Mouse (Mus musculus): ENCODE measurements at regions not wholly inside any gene's neighbourhood (a gene's known extent, or its start where the extent isn't known, plus 50 kb on each side); places are given as distances from the start of the nearest gene placed in this dataset.

DNA sequence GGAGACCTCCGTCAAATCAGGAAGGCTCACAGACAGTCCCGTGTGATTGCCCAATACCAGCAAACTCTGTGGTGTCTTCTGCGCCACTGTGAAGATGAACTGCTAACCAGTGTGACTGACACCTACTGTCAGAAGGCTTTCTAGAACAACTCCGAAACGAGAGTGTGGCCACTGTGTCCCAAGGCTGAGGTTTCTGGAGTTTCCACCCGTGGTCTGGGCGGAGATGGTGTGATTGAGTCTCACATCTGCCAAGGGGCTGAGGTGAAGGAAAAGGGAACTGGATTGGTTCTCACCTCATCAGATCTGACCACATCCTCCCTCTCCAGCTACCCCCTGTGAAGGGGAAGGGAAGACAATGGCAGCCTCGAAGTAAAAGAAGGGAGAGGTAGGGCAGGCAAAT, 79.6 kb upstream of the 4930412O13Rik start:
- peak; percentile 34 for DNase-seq (ENCODE audit: low spot score)

GRCm38 (mm10) chr2:9804306-9804705, 76.7 kb upstream of the 4930412O13Rik start:
- DNase-seq (ENCODE audit: low spot score), result no peak

DNA sequence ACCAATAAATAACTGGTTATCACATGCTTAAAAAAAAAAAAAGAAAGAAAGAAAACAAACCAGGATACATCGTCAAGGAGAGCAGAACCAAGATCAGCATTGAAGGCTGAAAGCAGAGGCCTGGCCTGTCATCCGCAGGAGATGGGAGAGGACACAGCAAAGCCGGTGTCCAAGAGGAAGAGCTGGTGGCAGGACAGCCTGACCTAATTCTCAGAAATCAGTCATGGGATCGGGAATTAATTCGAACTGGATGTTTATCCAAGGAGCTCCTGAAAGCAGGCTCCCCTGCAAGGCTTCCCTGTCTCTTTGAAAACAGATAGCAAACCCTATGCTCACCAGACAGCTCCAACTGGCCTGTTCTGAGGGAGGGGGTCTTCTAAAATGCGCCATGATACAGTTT, 75.5 kb upstream of the 4930412O13Rik start:
- DNase-seq (ENCODE audit: low spot score), result no peak
